Comparison of ENCODE assay signal across 16 mouse cellular contexts in the genomic region with DNA sequence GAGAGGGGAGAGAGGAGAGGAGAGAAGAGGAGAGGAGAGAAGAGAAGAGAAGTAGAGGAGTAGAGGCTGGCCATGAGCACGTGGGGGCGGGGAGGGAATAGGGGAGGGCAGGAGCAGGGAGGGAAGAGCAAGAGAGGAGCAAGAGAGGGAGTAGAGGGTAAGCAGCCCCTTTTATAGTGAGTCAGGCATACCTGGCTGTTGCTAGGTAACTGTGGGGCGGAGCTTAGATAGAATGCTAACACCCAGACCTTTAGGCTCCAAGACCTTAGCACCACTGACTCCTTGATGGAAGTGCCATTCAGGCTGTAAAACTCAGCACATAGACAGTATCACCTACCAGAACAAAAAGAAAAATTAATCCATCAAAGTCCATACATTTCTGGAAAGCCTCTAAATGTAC. TPM values are rescaled to one million over a fixed set of nuclear protein-coding genes. Genes with fewer than 3 reads are reported as not detected.
"Had no signal": no experiment of that assay in that cellular context is flagged by ENCODE, and none has a peak within 500 bp of the region (broad histone marks: within the 10 kb centered on the region; RNA-seq: fewer than 3 reads in every experiment).

No protein-coding gene starts in this region.

- DNase-seq: gastrocnemius, adult 2 months; gastrocnemius, postnatal 10 days; gastrocnemius, postnatal 25 days; heart, adult 2 months; heart, postnatal 14 days; heart, postnatal 36 days; kidney, adult 18-20 months; kidney, adult 8-10 months; kidney, postnatal 10 days; kidney, postnatal 25 days; kidney, postnatal 4 days; liver had no signal

- ATAC-seq: hindbrain, postnatal 0 days; inflammation-experienced regulatory T-cells, adult 6 months; intestine, embryonic 15.5 days; intestine, postnatal 0 days had no signal

RNA-seq across cellular contexts. Expression of a gene that starts 41.3 kb away (rescaled TPM):
- total RNA-seq: hindbrain, postnatal 0 days had no signal
